ENCODE assay signal across 22 mouse cellular contexts in the genomic region with DNA sequence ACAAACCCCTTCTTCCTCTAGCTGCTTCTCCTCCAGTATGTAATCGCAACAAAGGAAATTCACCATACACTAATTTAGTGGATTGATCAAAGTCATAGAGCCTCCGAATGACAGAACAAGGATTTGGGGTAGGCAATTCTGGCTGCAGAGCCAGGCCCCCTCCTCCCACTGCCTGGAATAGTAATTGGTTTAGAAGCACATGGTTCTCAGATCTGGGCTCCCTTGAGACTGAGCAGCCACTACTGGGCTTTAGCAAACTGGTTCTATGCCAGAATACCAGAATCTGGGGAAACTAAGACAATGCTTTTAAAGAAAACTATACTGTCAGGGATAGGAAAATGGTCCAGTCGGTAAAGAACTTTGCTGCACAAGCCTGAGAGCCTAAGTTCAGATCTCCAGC.
DNase-seq lines count a peak whose midpoint lies in the region; ATAC-seq and TF ChIP-seq lines count a peak whose summit lies in the region.
"Had no signal": no experiment of that assay in that cellular context is flagged by ENCODE, and none has a peak within 500 bp of the region (broad histone marks: within the 10 kb centered on the region; RNA-seq: fewer than 3 reads in every experiment).

No protein-coding gene starts in this region.

- no peaks in the 10 kb centered on the region for H3K9me3 ChIP-seq in midbrain, embryonic 14.5 days (ENCODE audit: control insufficient read depth, low read length)
- no peaks in the 10 kb centered on the region for H3K9me3 ChIP-seq in midbrain, postnatal 0 days (ENCODE audit: low read length)
- no peaks in the 10 kb centered on the region for H3K9me3 ChIP-seq in kidney, embryonic 16.5 days (ENCODE audit: low read length)
- H3K9me3 ChIP-seq: forebrain, embryonic 12.5 days; forebrain, embryonic 15.5 days; heart, embryonic 13.5 days; hindbrain, embryonic 15.5 days; intestine, embryonic 15.5 days had no signal

- H3K36me3 ChIP-seq in midbrain, embryonic 14.5 days (ENCODE audit: control insufficient read depth, insufficient read depth, low read length): no peaks in the 10 kb centered on the region
- no peaks in the 10 kb centered on the region for H3K36me3 ChIP-seq in midbrain, postnatal 0 days (ENCODE audit: insufficient read depth, low read length)
- H3K36me3 ChIP-seq in kidney, embryonic 16.5 days (ENCODE audit: insufficient read depth, low read length): no peaks in the 10 kb centered on the region
- H3K36me3 ChIP-seq: embryonic facial prominence, embryonic 12.5 days; forebrain, embryonic 12.5 days; forebrain, embryonic 15.5 days; heart, embryonic 13.5 days; hindbrain, embryonic 12.5 days; hindbrain, embryonic 15.5 days; intestine, embryonic 15.5 days had no signal

- no peak overlapping the region for H3K9ac ChIP-seq in midbrain, embryonic 14.5 days (replicated peaks; ENCODE audit: low read length)
- no peak overlapping the region for H3K9ac ChIP-seq in midbrain, postnatal 0 days (replicated peaks; ENCODE audit: low read length, poor library complexity, severe bottlenecking)
- H3K9ac ChIP-seq in kidney, embryonic 16.5 days (replicated peaks; ENCODE audit: low read length): no peak overlapping the region
- H3K9ac ChIP-seq: embryonic facial prominence, embryonic 12.5 days; forebrain, embryonic 12.5 days; forebrain, embryonic 15.5 days; heart, embryonic 13.5 days; hindbrain, embryonic 12.5 days; hindbrain, embryonic 15.5 days; intestine, embryonic 15.5 days had no signal

- no peak overlapping the region for H3K4me2 ChIP-seq in midbrain, embryonic 14.5 days (ENCODE audit: low read length)
- no peak overlapping the region for H3K4me2 ChIP-seq in midbrain, postnatal 0 days (ENCODE audit: low read depth, low read length, poor library complexity, severe bottlenecking)
- no peak overlapping the region for H3K4me2 ChIP-seq in kidney, embryonic 16.5 days (replicated peaks; ENCODE audit: low read depth, low read length)
- H3K4me2 ChIP-seq: embryonic facial prominence, embryonic 12.5 days; forebrain, embryonic 12.5 days; forebrain, embryonic 15.5 days; heart, embryonic 13.5 days; hindbrain, embryonic 12.5 days; hindbrain, embryonic 15.5 days; intestine, embryonic 15.5 days had no signal

- 84% methylated on average over 3 of the region's 3 CpGs for WGBS in midbrain, embryonic 14.5 days
- WGBS in midbrain, postnatal 0 days: 70% methylated on average over 3 of the region's 3 CpGs
- WGBS in kidney, embryonic 16.5 days: 81% methylated on average over 3 of the region's 3 CpGs

- peak; percentile 8 for DNase-seq in gastrocnemius, postnatal 25 days
- DNase-seq in gastrocnemius, postnatal 4 days (ENCODE audit: low spot score in 2 of 2): no peak
- peak; percentile 32 for DNase-seq in midbrain, embryonic 14.5 days
- no peak for DNase-seq in midbrain, postnatal 0 days (ENCODE audit: low spot score)
- DNase-seq in MN1 (ENCODE audit: low spot score): peak; percentile 58
- DNase-seq: adrenal gland, postnatal 10 days; adrenal gland, postnatal 36 days; cerebellum, adult 18-20 months; cerebellum, adult 9-10 months; cerebellum, postnatal 14 days; gastrocnemius, postnatal 14 days had no signal

- H3K27me3 ChIP-seq in midbrain, embryonic 14.5 days (ENCODE audit: control insufficient read depth, insufficient read depth, low read length): no peaks in the 10 kb centered on the region
- no peaks in the 10 kb centered on the region for H3K27me3 ChIP-seq in midbrain, postnatal 0 days (ENCODE audit: insufficient read depth, low read length)
- H3K27me3 ChIP-seq in kidney, embryonic 16.5 days (ENCODE audit: insufficient read depth, low read length): no peaks in the 10 kb centered on the region
- H3K27me3 ChIP-seq: embryonic facial prominence, embryonic 12.5 days; forebrain, embryonic 12.5 days; forebrain, embryonic 15.5 days; heart, embryonic 13.5 days; hindbrain, embryonic 12.5 days; hindbrain, embryonic 15.5 days; intestine, embryonic 15.5 days had no signal

- no peak overlapping the region for H3K4me3 ChIP-seq in midbrain, embryonic 14.5 days (replicated peaks; ENCODE audit: low read depth, low read length)
- H3K4me3 ChIP-seq in midbrain, postnatal 0 days (ENCODE audit: low read depth, low read length): no peak overlapping the region
- H3K4me3 ChIP-seq in kidney, embryonic 16.5 days (ENCODE audit: low read length): no peak overlapping the region
- H3K4me3 ChIP-seq: embryonic facial prominence, embryonic 12.5 days; erythroblast, embryonic 14.5 days; forebrain, embryonic 12.5 days; forebrain, embryonic 15.5 days; heart, embryonic 13.5 days; hindbrain, embryonic 12.5 days; hindbrain, embryonic 15.5 days; intestine, embryonic 15.5 days had no signal

- no peak for ATAC-seq in midbrain, embryonic 14.5 days (ENCODE audit: low FRiP score, low TSS enrichment)
- ATAC-seq in midbrain, postnatal 0 days (ENCODE audit: low FRiP score): no peak
- ATAC-seq in kidney, embryonic 16.5 days (ENCODE audit: low FRiP score, low TSS enrichment): no peak
- ATAC-seq: CD4-positive, CD25-positive, alpha-beta regulatory T cell, adult 4 months; forebrain, embryonic 15.5 days; intestine, embryonic 15.5 days; Patski had no signal

- H3K27ac ChIP-seq in midbrain, embryonic 14.5 days (replicated peaks; ENCODE audit: low read depth, low read length): no peak overlapping the region
- no peak overlapping the region for H3K27ac ChIP-seq in midbrain, postnatal 0 days (ENCODE audit: low read depth, low read length)
- H3K27ac ChIP-seq in kidney, embryonic 16.5 days (ENCODE audit: low read length): no peak overlapping the region
- H3K27ac ChIP-seq: embryonic facial prominence, embryonic 12.5 days; forebrain, embryonic 12.5 days; forebrain, embryonic 15.5 days; heart, embryonic 13.5 days; hindbrain, embryonic 12.5 days; hindbrain, embryonic 15.5 days; intestine, embryonic 15.5 days had no signal

- H3K4me1 ChIP-seq in midbrain, embryonic 14.5 days (ENCODE audit: control insufficient read depth, insufficient read depth, low read length): no peaks in the 10 kb centered on the region
- no peaks in the 10 kb centered on the region for H3K4me1 ChIP-seq in midbrain, postnatal 0 days (ENCODE audit: insufficient read depth, low read length)
- 0 out of 2 replicates have a peak, but pooled peaks cover 5% of the 10 kb centered on the region for H3K4me1 ChIP-seq in kidney, embryonic 16.5 days (ENCODE audit: insufficient read depth, low read length)
- H3K4me1 ChIP-seq: hindbrain, embryonic 15.5 days had no signal

- TF ChIP-seq CTCF in midbrain, postnatal 0 days (IDR thresholded peaks at IDR 0.05): no peak

Comparison
In these comparisons a context has a peak if more than half of its experiments do, and no peak if none do; other contexts are left out.
1. DNase-seq: peak in gastrocnemius, postnatal 25 days (single experiment), midbrain, embryonic 14.5 days (single experiment) and MN1 (single experiment); none in gastrocnemius, postnatal 4 days (0 of 2) and midbrain, postnatal 0 days (single experiment).